Mouse (Mus musculus) ovary, adult 18-20 months (tissue): Measurements from ENCODE around the gene Mpp4.
A peak's percentile ranks its signal among the peaks of the same experiment; 100 is the strongest.

Source experiments
- DNase-seq: peaks from one replicate; pipeline ENCODE4 v3.0.0; 2022; ENCODE audit warnings: low spot score, mixed read lengths

The Mpp4 gene

GRCm38 (mm10) chr1:59163030-59163461, at the start of gene Mpp4:
Gene Mpp4 (minus strand): TSS chr1:59163389.
- DNase-seq: no peak

- DNase-seq: no peak
Measured at GRCm38 (mm10) chr1:59212951-59213350, 49.8 kb upstream of the Mpp4 start.

- DNase-seq: no peak
Measured at GRCm38 (mm10) chr1:59212076-59212779, 49.0 kb upstream of the Mpp4 start.

- no peak for DNase-seq
Measured at GRCm38 (mm10) chr1:59211651-59212050, 48.5 kb upstream of the Mpp4 start.

- DNase-seq: no peak
Measured at GRCm38 (mm10) chr1:59208331-59208730, 45.1 kb upstream of the Mpp4 start.

- no peak for DNase-seq
Measured at GRCm38 (mm10) chr1:59204489-59204888, 41.3 kb upstream of the Mpp4 start.

GRCm38 (mm10) chr1:59202367-59202766, 39.2 kb upstream of the Mpp4 start:
- peak; percentile 11 for DNase-seq

- DNase-seq: no peak
Measured at GRCm38 (mm10) chr1:59201561-59201960, 38.4 kb upstream of the Mpp4 start.

GRCm38 (mm10) chr1:59200960-59201359, 37.8 kb upstream of the Mpp4 start:
- no peak for DNase-seq

GRCm38 (mm10) chr1:59194979-59195378, 31.8 kb upstream of the Mpp4 start:
- DNase-seq: no peak

GRCm38 (mm10) chr1:59187786-59188185, 24.6 kb upstream of the Mpp4 start:
- DNase-seq: no peak

GRCm38 (mm10) chr1:59186317-59186716, 23.1 kb upstream of the Mpp4 start:
- DNase-seq: no peak

GRCm38 (mm10) chr1:59185410-59185809, 22.2 kb upstream of the Mpp4 start:
- no peak for DNase-seq

GRCm38 (mm10) chr1:59183045-59183444, 19.9 kb upstream of the Mpp4 start:
- no peak for DNase-seq

- no peak for DNase-seq
Measured at GRCm38 (mm10) chr1:59182373-59182772, 19.2 kb upstream of the Mpp4 start.

GRCm38 (mm10) chr1:59180003-59180402, 16.8 kb upstream of the Mpp4 start:
- DNase-seq: no peak

GRCm38 (mm10) chr1:59178401-59178800, 15.2 kb upstream of the Mpp4 start:
- DNase-seq: no peak

- no peak for DNase-seq
Measured at GRCm38 (mm10) chr1:59174514-59175373, 11.6 kb upstream of the Mpp4 start.

- DNase-seq: no peak
Measured at GRCm38 (mm10) chr1:59173023-59173422, 9.8 kb upstream of the Mpp4 start.

- no peak for DNase-seq
Measured at GRCm38 (mm10) chr1:59171875-59172274, 8.7 kb upstream of the Mpp4 start.

GRCm38 (mm10) chr1:59170290-59170689, 7.1 kb upstream of the Mpp4 start:
- DNase-seq: no peak

- DNase-seq: no peak
Measured at GRCm38 (mm10) chr1:59169586-59169985, 6.4 kb upstream of the Mpp4 start.

GRCm38 (mm10) chr1:59168556-59168955, 5.4 kb upstream of the Mpp4 start:
- DNase-seq: no peak
